Mouse (Mus musculus): ENCODE data around the gene Meig1. TPM values are rescaled to one million over a fixed set of nuclear protein-coding genes. Genes with fewer than 3 reads are reported as not detected.

Gene Meig1
- total RNA-seq, 2 experiments from 2014 or later, result 0.47 TPM; not detected in 1

Other genes starting within 250 kb of the Meig1 start
- gene Nmt2, start 138.4 kb downstream of the Meig1 start, total RNA-seq (2021), result 10 to 100 TPM in 1 of 2 experiments, 1 to 10 TPM in 1; 9.9 to 14.3 TPM
- gene Rpp38, start 90.0 kb downstream of the Meig1 start, total RNA-seq (2021), result 1 to 10 TPM; 6.2 to 9.1 TPM
- gene Acbd7, start 86.5 kb downstream of the Meig1 start, total RNA-seq (2021), result under 1 TPM; 0.49 to 0.93 TPM
- gene Olah, start 25.4 kb downstream of the Meig1 start, total RNA-seq (2021), result not detected
- 1 to 10 TPM; 2.9 to 4.5 TPM for gene Dclre1c, start 1.5 kb upstream of the Meig1 start, total RNA-seq (2021)
- 1 to 10 TPM; 1.3 to 1.8 TPM for gene Suv39h2, start 52.4 kb upstream of the Meig1 start, total RNA-seq (2021)
- 1 to 10 TPM; 1.2 to 1.9 TPM for gene Gm45902, start 90.1 kb upstream of the Meig1 start, total RNA-seq (2021)
- 10 to 100 TPM; 20.2 to 23.9 TPM for gene Hspa14, start 90.2 kb upstream of the Meig1 start, total RNA-seq (2021)
- gene Cdnf, start 90.4 kb upstream of the Meig1 start, total RNA-seq (2021), result 10 to 100 TPM; 13.3 to 14.0 TPM
- 10 to 100 TPM; 12.7 to 14.0 TPM for gene Fam107b, start 147.8 kb upstream of the Meig1 start, total RNA-seq (2021)